ENCODE assay signal across 17 mouse cellular contexts in the genomic region with DNA sequence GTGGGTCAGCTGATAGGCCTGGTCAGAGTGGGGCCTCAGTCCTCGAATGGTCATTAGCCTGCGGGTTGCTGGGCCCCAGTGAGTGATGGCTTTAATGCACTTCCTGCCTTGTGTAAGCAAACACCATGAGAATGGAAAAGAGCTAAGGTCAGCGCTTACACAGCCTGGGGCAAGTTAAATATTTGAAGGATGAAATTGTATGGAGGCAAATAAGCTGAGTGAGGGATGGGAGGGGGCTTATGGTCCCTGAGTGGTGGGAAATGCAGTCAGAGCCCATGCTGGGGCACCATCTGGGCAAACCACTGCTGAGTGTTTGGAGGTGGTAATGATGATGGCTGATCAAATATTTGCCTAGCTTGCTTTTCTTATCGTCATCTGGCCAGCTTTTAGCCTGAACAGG. TPM values are rescaled to one million over a fixed set of nuclear protein-coding genes. Genes with fewer than 3 reads are reported as not detected.
DNase-seq lines count a peak whose midpoint lies in the region; ATAC-seq lines count a peak whose summit lies in the region.
"Had no signal": no experiment of that assay in that cellular context is flagged by ENCODE, and none has a peak within 500 bp of the region (broad histone marks: within the 10 kb centered on the region; RNA-seq: fewer than 3 reads in every experiment).

No protein-coding gene starts in this region.

- ATAC-seq in kidney, embryonic 14.5 days (ENCODE audit: low FRiP score, low TSS enrichment): peak; percentile 58
- ATAC-seq in midbrain, embryonic 11.5 days (ENCODE audit: low FRiP score): peak; percentile 79
- no peak for ATAC-seq in midbrain, embryonic 15.5 days (replicated peaks)
- peak; percentile 81 for ATAC-seq in intestine, embryonic 15.5 days
- peak; percentile 86 for ATAC-seq in stomach, embryonic 16.5 days (ENCODE audit: insufficient read depth, low FRiP score)
- ATAC-seq in heart, embryonic 11.5 days (replicated peaks; ENCODE audit: insufficient number of reproducible peaks, low FRiP score, low TSS enrichment): no peak
- ATAC-seq: forebrain, postnatal 0 days had no signal

- no peak overlapping the region for H3K9ac ChIP-seq in kidney, embryonic 14.5 days (ENCODE audit: low read depth, low read length)
- no peak overlapping the region for H3K9ac ChIP-seq in midbrain, embryonic 11.5 days (ENCODE audit: low read length)
- no peak overlapping the region for H3K9ac ChIP-seq in midbrain, embryonic 15.5 days
- H3K9ac ChIP-seq in intestine, embryonic 15.5 days: no peak overlapping the region
- no peak overlapping the region for H3K9ac ChIP-seq in stomach, embryonic 16.5 days (ENCODE audit: low read length)
- H3K9ac ChIP-seq in heart, embryonic 11.5 days (ENCODE audit: low read depth, low read length): no peak overlapping the region
- H3K9ac ChIP-seq: forebrain, postnatal 0 days; kidney, embryonic 15.5 days had no signal

- no peak overlapping the region for H3K4me3 ChIP-seq in kidney, embryonic 14.5 days (ENCODE audit: low read length)
- H3K4me3 ChIP-seq in midbrain, embryonic 11.5 days (ENCODE audit: low read depth, low read length): no peak overlapping the region
- no peak overlapping the region for H3K4me3 ChIP-seq in midbrain, embryonic 15.5 days
- H3K4me3 ChIP-seq in intestine, embryonic 15.5 days (replicated peaks): no peak overlapping the region
- no peak overlapping the region for H3K4me3 ChIP-seq in stomach, embryonic 16.5 days (replicated peaks; ENCODE audit: low read length)
- H3K4me3 ChIP-seq in heart, embryonic 11.5 days (ENCODE audit: low read depth, low read length): no peak overlapping the region
- H3K4me3 ChIP-seq: heart, embryonic 10.5 days; kidney, embryonic 15.5 days had no signal

- 21% methylated on average over 4 of the region's 4 CpGs for WGBS in kidney, embryonic 14.5 days
- 75% methylated on average over 4 of the region's 4 CpGs for WGBS in midbrain, embryonic 11.5 days
- WGBS in midbrain, embryonic 15.5 days: 61% methylated on average over 4 of the region's 4 CpGs
- 15% methylated on average over 4 of the region's 4 CpGs for WGBS in intestine, embryonic 15.5 days
- 18% methylated on average over 4 of the region's 4 CpGs for WGBS in stomach, embryonic 16.5 days
- WGBS in heart, embryonic 11.5 days (ENCODE audit: insufficient replicate concordance): 55% methylated on average over 4 of the region's 4 CpGs

- no peak for DNase-seq in kidney, postnatal 14 days
- DNase-seq in midbrain, embryonic 11.5 days (ENCODE audit: low spot score, missing footprints): no peak
- DNase-seq in urinary bladder, postnatal 14 days (ENCODE audit: low spot score): no peak
- DNase-seq: adrenal gland, postnatal 25 days; cerebellum, postnatal 36 days; forebrain, postnatal 0 days; gastrocnemius, postnatal 10 days; heart, postnatal 36 days had no signal

- H3K4me2 ChIP-seq in kidney, embryonic 14.5 days (replicated peaks; ENCODE audit: low read depth, low read length): no peak overlapping the region
- H3K4me2 ChIP-seq in midbrain, embryonic 11.5 days: no peak overlapping the region
- no peak overlapping the region for H3K4me2 ChIP-seq in midbrain, embryonic 15.5 days
- no peak overlapping the region for H3K4me2 ChIP-seq in intestine, embryonic 15.5 days (replicated peaks)
- H3K4me2 ChIP-seq in stomach, embryonic 16.5 days (ENCODE audit: low read depth, low read length): no peak overlapping the region
- no peak overlapping the region for H3K4me2 ChIP-seq in heart, embryonic 11.5 days
- H3K4me2 ChIP-seq: kidney, embryonic 15.5 days had no signal

- no peaks in the 10 kb centered on the region for H3K27me3 ChIP-seq in kidney, embryonic 14.5 days (ENCODE audit: control insufficient read depth, insufficient read depth, low read length)
- no peaks in the 10 kb centered on the region for H3K27me3 ChIP-seq in midbrain, embryonic 11.5 days (ENCODE audit: control insufficient read depth, insufficient read depth, low read length)
- no peaks in the 10 kb centered on the region for H3K27me3 ChIP-seq in midbrain, embryonic 15.5 days (replicated peaks)
- no peaks in the 10 kb centered on the region for H3K27me3 ChIP-seq in intestine, embryonic 15.5 days (replicated peaks)
- no peaks in the 10 kb centered on the region for H3K27me3 ChIP-seq in stomach, embryonic 16.5 days (ENCODE audit: control insufficient read depth, insufficient read depth, low read length)
- peaks cover 3% of the 10 kb centered on the region; the same call in 1 of the 2 replicates for H3K27me3 ChIP-seq in heart, embryonic 11.5 days (ENCODE audit: control insufficient read depth, insufficient read depth, low read length)

- H3K4me1 ChIP-seq in kidney, embryonic 14.5 days (ENCODE audit: control insufficient read depth, insufficient read depth, low read length): peaks cover 17% of the 10 kb centered on the region
- H3K4me1 ChIP-seq in midbrain, embryonic 11.5 days (ENCODE audit: control insufficient read depth, insufficient read depth, low read length): no peaks in the 10 kb centered on the region
- H3K4me1 ChIP-seq in midbrain, embryonic 15.5 days: no peaks in the 10 kb centered on the region
- H3K4me1 ChIP-seq in intestine, embryonic 15.5 days (replicated peaks): 0 out of 2 replicates have a peak, but pooled peaks cover 3% of the 10 kb centered on the region
- peaks cover 3% of the 10 kb centered on the region; the same call in 1 of the 2 replicates for H3K4me1 ChIP-seq in stomach, embryonic 16.5 days (ENCODE audit: control insufficient read depth, insufficient read depth, low read length)
- peaks cover 4% of the 10 kb centered on the region; the same call in 1 of the 2 replicates for H3K4me1 ChIP-seq in heart, embryonic 11.5 days (ENCODE audit: control insufficient read depth, insufficient read depth, low read length)

- no peaks in the 10 kb centered on the region for H3K36me3 ChIP-seq in kidney, embryonic 14.5 days (ENCODE audit: control insufficient read depth, insufficient read depth, low read length)
- H3K36me3 ChIP-seq in midbrain, embryonic 11.5 days (ENCODE audit: control insufficient read depth, insufficient read depth, low read length): no peaks in the 10 kb centered on the region
- H3K36me3 ChIP-seq in midbrain, embryonic 15.5 days (replicated peaks): no peaks in the 10 kb centered on the region
- no peaks in the 10 kb centered on the region for H3K36me3 ChIP-seq in intestine, embryonic 15.5 days
- H3K36me3 ChIP-seq in stomach, embryonic 16.5 days (ENCODE audit: control insufficient read depth, insufficient read depth, low read length): no peaks in the 10 kb centered on the region
- no peaks in the 10 kb centered on the region for H3K36me3 ChIP-seq in heart, embryonic 11.5 days (ENCODE audit: control insufficient read depth, insufficient read depth, low read length)
- H3K36me3 ChIP-seq: G1E; heart, embryonic 10.5 days; kidney, embryonic 15.5 days had no signal

- no peak overlapping the region for H3K27ac ChIP-seq in kidney, embryonic 14.5 days (ENCODE audit: low read depth, low read length)
- no peak overlapping the region for H3K27ac ChIP-seq in midbrain, embryonic 11.5 days (ENCODE audit: low read depth, low read length)
- no peak overlapping the region for H3K27ac ChIP-seq in midbrain, embryonic 15.5 days
- peak overlapping the region; percentile 34; the same call in 1 of the 2 replicates for H3K27ac ChIP-seq in intestine, embryonic 15.5 days
- peak overlapping the region; percentile 62; the same call in 1 of the 2 replicates for H3K27ac ChIP-seq in stomach, embryonic 16.5 days (ENCODE audit: low read length)
- H3K27ac ChIP-seq in heart, embryonic 11.5 days (ENCODE audit: low read depth, low read length): no peak overlapping the region
- H3K27ac ChIP-seq: kidney, embryonic 15.5 days; macrophage had no signal

- peaks cover 4% of the 10 kb centered on the region for H3K9me3 ChIP-seq in kidney, embryonic 14.5 days (ENCODE audit: control insufficient read depth, low read length)
- H3K9me3 ChIP-seq in midbrain, embryonic 11.5 days (ENCODE audit: control insufficient read depth, low read length): no peaks in the 10 kb centered on the region
- H3K9me3 ChIP-seq in midbrain, embryonic 15.5 days: no peaks in the 10 kb centered on the region
- no peaks in the 10 kb centered on the region for H3K9me3 ChIP-seq in intestine, embryonic 15.5 days
- no peaks in the 10 kb centered on the region for H3K9me3 ChIP-seq in stomach, embryonic 16.5 days (replicated peaks; ENCODE audit: control insufficient read depth, low read length)
- H3K9me3 ChIP-seq in heart, embryonic 11.5 days (replicated peaks; ENCODE audit: control insufficient read depth, low read length): peaks cover 4% of the 10 kb centered on the region; the same call in 1 of the 2 replicates
- H3K9me3 ChIP-seq: G1E; heart, embryonic 10.5 days had no signal

RNA-seq across cellular contexts. Expression of gene Kcnj11, which starts 22.4 kb away (rescaled TPM):
- polyA plus RNA-seq in kidney, embryonic 14.5 days (2014; fragmentation: Nextera tagmentation; extraction: Ambion mirVana): 0.10 and 0.19 TPM in 2 replicates
- 0.07 and 0.49 TPM in 2 replicates for polyA plus RNA-seq in midbrain, embryonic 11.5 days (2014; fragmentation: Nextera tagmentation; extraction: Ambion mirVana)
- polyA plus RNA-seq in midbrain, embryonic 15.5 days (2015; fragmentation: Nextera tagmentation; extraction: Ambion mirVana): 2.3 and 2.4 TPM in 2 replicates
- polyA plus RNA-seq in intestine, embryonic 15.5 days (2015; fragmentation: Nextera tagmentation; extraction: Ambion mirVana): 0.77 and 0.91 TPM in 2 replicates
- polyA plus RNA-seq in stomach, embryonic 16.5 days (2015; fragmentation: Nextera tagmentation; extraction: Ambion mirVana): 0.99 and 1.4 TPM in 2 replicates
- 5.3 and 5.9 TPM in 2 replicates for polyA plus RNA-seq in heart, embryonic 11.5 days (2014; fragmentation: Nextera tagmentation; extraction: Ambion mirVana)
- polyA plus RNA-seq: G1E, macrophage had no signal

RNA-seq across cellular contexts. Expression of gene Abcc8, which starts 56.9 kb away (rescaled TPM):
- 1.5 and 1.9 TPM in 2 replicates for polyA plus RNA-seq in kidney, embryonic 14.5 days (2014; fragmentation: Nextera tagmentation; extraction: Ambion mirVana)
- 0.46 and 0.49 TPM in 2 replicates for polyA plus RNA-seq in midbrain, embryonic 11.5 days (2014; fragmentation: Nextera tagmentation; extraction: Ambion mirVana)
- polyA plus RNA-seq in midbrain, embryonic 15.5 days (2015; fragmentation: Nextera tagmentation; extraction: Ambion mirVana): 5.8 and 9.3 TPM in 2 replicates
- 7.6 and 8.1 TPM in 2 replicates for polyA plus RNA-seq in intestine, embryonic 15.5 days (2015; fragmentation: Nextera tagmentation; extraction: Ambion mirVana)
- 10.2 and 10.6 TPM in 2 replicates for polyA plus RNA-seq in stomach, embryonic 16.5 days (2015; fragmentation: Nextera tagmentation; extraction: Ambion mirVana)
- 4.8 and 6.8 TPM in 2 replicates for polyA plus RNA-seq in heart, embryonic 11.5 days (2014; fragmentation: Nextera tagmentation; extraction: Ambion mirVana)
- polyA plus RNA-seq: G1E, macrophage had no signal

Comparison
In these comparisons a context has a peak if more than half of its experiments do, and no peak if none do; other contexts are left out.
1. ATAC-seq: peak in kidney, embryonic 14.5 days (single experiment), midbrain, embryonic 11.5 days (single experiment), intestine, embryonic 15.5 days (single experiment) and stomach, embryonic 16.5 days (single experiment); none in midbrain, embryonic 15.5 days (single experiment) and heart, embryonic 11.5 days (single experiment).
2. H3K27ac ChIP-seq: peak in intestine, embryonic 15.5 days (single experiment) and stomach, embryonic 16.5 days (single experiment); none in kidney, embryonic 14.5 days (single experiment), midbrain, embryonic 11.5 days (single experiment), midbrain, embryonic 15.5 days (single experiment) and heart, embryonic 11.5 days (single experiment).